Mouse (Mus musculus) limb, embryonic 11.5 days (tissue): ENCODE results near the gene Coq10b. TPM values are rescaled to one million over a fixed set of nuclear protein-coding genes. Genes with fewer than 3 reads are reported as not detected.
"Not testable (repeated sequence)": the region's sequence is repeated elsewhere in the genome, so short reads cannot be mapped to it uniquely, and the experiment has no call there.

Experiments used
- ATAC-seq: fragments of 200-750 bp; cut with Nextera tagmentation; 2 replicates; pipeline ENCODE4 v1.8.0; 2017; ENCODE audit warnings: low read depth; ENCODE audit not compliant: insufficient number of reproducible peaks, low FRiP score, low TSS enrichment
- DNase-seq: peaks from one replicate; pipeline ENCODE4 v3.0.0-alpha.2; 2015; ENCODE audit warnings: low spot score
- H3K27ac ChIP-seq: fragments of 300-500 bp; sonication (generic); replicated peaks from 2 replicates; pipeline ENCODE4 v1.5.1; 2014; ENCODE audit warnings: low read depth, mild to moderate bottlenecking, low read length
- H3K27me3 ChIP-seq: fragments of 300-500 bp; sonication (generic); 2 replicates; pipeline ENCODE4 v1.6.1; 2014; ENCODE audit warnings: mild to moderate bottlenecking, low read length, mixed read lengths; ENCODE audit not compliant: control insufficient read depth, insufficient read depth
- H3K36me3 ChIP-seq: fragments of 300-500 bp; sonication (generic); 2 replicates; pipeline ENCODE4 v1.6.1; 2014; ENCODE audit warnings: mild to moderate bottlenecking, low read length, moderate library complexity, mixed read lengths; ENCODE audit not compliant: control insufficient read depth, insufficient read depth
- H3K4me1 ChIP-seq: fragments of 300-500 bp; sonication (generic); 2 replicates; pipeline ENCODE4 v1.6.1; 2014; ENCODE audit warnings: low read length, mixed read lengths; ENCODE audit not compliant: control insufficient read depth, insufficient read depth
- H3K4me2 ChIP-seq: fragments of 300-500 bp; sonication (generic); 2 replicates; pipeline ENCODE4 v1.6.1; 2014; ENCODE audit warnings: low read depth, mild to moderate bottlenecking, moderate library complexity; ENCODE audit not compliant: severe bottlenecking
- H3K4me3 ChIP-seq: fragments of 300-500 bp; sonication (generic); 2 replicates; pipeline ENCODE4 v1.5.1; 2014; ENCODE audit warnings: low read depth, low read length
- H3K9ac ChIP-seq: fragments of 300-500 bp; sonication (generic); 2 replicates; pipeline ENCODE4 v1.6.1; 2014; ENCODE audit warnings: mild to moderate bottlenecking, low read length
- H3K9me3 ChIP-seq: fragments of 300-500 bp; sonication (generic); 2 replicates; pipeline ENCODE4 v1.6.1; 2016; ENCODE audit warnings: low read length; ENCODE audit not compliant: control insufficient read depth
- WGBS: fragments of 180-500 bp; shearing (Covaris S2); extraction: QIAGEN DNeasy Blood & Tissue Kit; methylation state at CpG from one replicate; pipeline ENCODE4 v1.1.7; 2014; 5-methylcytosine and 5-hydroxymethylcytosine counted together
- polyA plus RNA-seq: library from polyadenylated mRNA; unstranded; fragments of >200 nt; fragmentation: Nextera tagmentation; extraction: Ambion mirVana; gene quantifications from 2 replicates; pipeline ENCODE4 v1.2.1, GENCODE M21; 2014

Gene Coq10b
- polyA plus RNA-seq, 1 experiment from 2014 or later = 21.2 TPM

GRCm38 (mm10) chr1:55051671-55052070 is 899 bp upstream of the Coq10b start:
- no peak for ATAC-seq
- Histone ChIP-seq H3K9me3 (no peaks in the 10 kb centered on the region), H3K27ac (no peak overlapping the region), H3K27me3 (no peaks in the 10 kb centered on the region), H3K4me1 (no peaks in the 10 kb centered on the region), H3K9ac (no peak overlapping the region), H3K36me3 (no peaks in the 10 kb centered on the region), H3K4me3 (no peak overlapping the region; the same call in 1 of the 2 replicates), H3K4me2 (peak overlapping the region; percentile 87; the same call in 1 of the 2 replicates)
- 78% methylated on average over 3 of the region's 3 CpGs for WGBS
- DNase-seq = no peak

DNA sequence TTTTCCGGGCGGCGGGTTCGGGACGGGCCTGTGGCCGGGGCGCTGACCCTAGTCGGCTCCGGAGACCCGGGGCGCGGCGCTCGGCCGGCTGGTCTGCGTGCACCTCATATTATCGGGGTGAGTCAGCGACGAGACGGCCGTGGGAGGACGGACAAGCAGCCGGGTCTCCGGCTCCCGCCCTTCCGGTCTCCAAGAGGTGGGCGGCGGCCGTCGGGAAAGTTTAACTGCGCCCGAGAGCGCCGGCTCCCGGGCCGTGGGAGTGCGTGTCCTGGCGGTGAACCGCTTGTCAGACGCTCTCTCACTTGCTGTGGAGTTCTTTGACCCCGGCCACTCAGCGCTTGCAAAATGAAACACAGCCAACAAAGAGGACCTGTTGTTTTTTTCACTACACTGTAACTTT is 435 bp downstream of the Coq10b start:
- Histone ChIP-seq H3K4me2 (peak overlapping the region; percentile 58), H3K27ac (no peak overlapping the region), H3K27me3 (no peaks in the 10 kb centered on the region), H3K9me3 (no peaks in the 10 kb centered on the region), H3K4me3 (peak overlapping the region; percentile 93), H3K9ac (peak overlapping the region; percentile 71), H3K36me3 (no peaks in the 10 kb centered on the region), H3K4me1 (no peaks in the 10 kb centered on the region)
- under 1% methylated on average over 42 of the region's 42 CpGs for WGBS
- ATAC-seq = peak; percentile 53
- no peak for DNase-seq

GRCm38 (mm10) chr1:55053596-55053995 is 1.0 kb downstream of the Coq10b start:
- Histone ChIP-seq H3K9ac (no peak overlapping the region), H3K27ac (no peak overlapping the region), H3K4me2 (peak overlapping the region; percentile 58), H3K9me3 (no peaks in the 10 kb centered on the region), H3K27me3 (no peaks in the 10 kb centered on the region), H3K36me3 (no peaks in the 10 kb centered on the region), H3K4me3 (peak overlapping the region; percentile 93), H3K4me1 (no peaks in the 10 kb centered on the region)
- DNase-seq (no peak), ATAC-seq (no peak)
- WGBS = 76% methylated on average over 4 of the region's 4 CpGs

- WGBS = 86% methylated on average over 5 of the region's 5 CpGs
- H3K36me3 ChIP-seq = no peaks in the 10 kb centered on the region
- no peaks in the 10 kb centered on the region for H3K4me1 ChIP-seq
- no peak overlapping the region for H3K27ac ChIP-seq
- no peak overlapping the region for H3K4me3 ChIP-seq
- no peak overlapping the region for H3K4me2 ChIP-seq
- no peak overlapping the region for H3K9ac ChIP-seq
- DNase-seq (no peak), ATAC-seq (no peak)
- no peaks in the 10 kb centered on the region for H3K27me3 ChIP-seq
- no peaks in the 10 kb centered on the region for H3K9me3 ChIP-seq
Observed at GRCm38 (mm10) chr1:55055322-55056115, 2.9 kb downstream of the Coq10b start.

DNA sequence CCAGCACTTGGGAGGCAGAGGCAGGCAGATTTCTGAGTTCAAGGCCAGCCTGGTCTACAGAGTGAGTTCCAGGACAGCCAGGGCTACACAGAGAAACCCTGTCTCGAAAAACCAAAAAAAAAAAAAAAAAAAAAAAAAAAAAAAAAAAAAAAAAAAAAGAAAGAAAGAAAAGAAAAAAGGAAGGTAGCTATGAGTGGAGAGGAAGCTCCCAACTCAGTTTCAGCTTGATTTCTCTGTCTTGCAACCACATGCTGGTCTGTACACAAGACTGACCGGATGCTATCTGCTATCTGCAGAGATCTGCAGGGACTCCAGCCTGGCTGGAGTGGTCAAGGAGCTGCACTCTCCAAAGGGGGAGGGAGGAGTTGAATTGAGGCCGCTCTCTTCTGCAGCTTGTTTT is 5.8 kb downstream of the Coq10b start:
- H3K27me3 ChIP-seq, H3K36me3 ChIP-seq, DNase-seq, H3K4me2 ChIP-seq, H3K4me1 ChIP-seq, H3K9me3 ChIP-seq, ATAC-seq, H3K9ac ChIP-seq, H3K27ac ChIP-seq, H3K4me3 ChIP-seq: not testable (repeated sequence)
- 90% methylated on average over 2 of the region's 3 CpGs for WGBS

DNA sequence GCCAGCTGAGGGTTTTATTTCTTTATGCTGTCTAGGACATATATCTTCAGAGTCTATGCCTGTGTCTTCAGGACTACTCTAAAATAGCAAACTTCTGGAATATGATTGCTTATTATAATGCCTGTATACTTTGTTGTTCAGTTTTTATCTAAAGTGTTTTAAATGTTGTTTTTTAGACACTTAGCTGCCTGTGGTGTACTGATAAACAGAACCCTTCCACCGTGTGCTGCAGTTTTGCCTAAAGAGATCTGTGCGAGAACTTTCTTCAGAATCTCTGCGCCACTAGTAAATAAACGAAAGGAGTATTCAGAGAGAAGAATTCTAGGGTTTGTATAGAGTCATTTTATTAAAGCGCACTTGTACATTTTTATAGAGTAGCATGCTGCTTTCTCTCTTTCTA is 8.5 kb downstream of the Coq10b start:
- WGBS = 91% methylated on average over 5 of the region's 5 CpGs
- no peak overlapping the region for H3K27ac ChIP-seq
- no peaks in the 10 kb centered on the region for H3K4me1 ChIP-seq
- H3K9ac ChIP-seq = no peak overlapping the region
- ATAC-seq (no peak), DNase-seq (no peak)
- H3K4me3 ChIP-seq = no peak overlapping the region
- H3K36me3 ChIP-seq = peaks cover 3% of the 10 kb centered on the region; the same call in 1 of the 2 replicates
- no peaks in the 10 kb centered on the region for H3K9me3 ChIP-seq
- no peaks in the 10 kb centered on the region for H3K27me3 ChIP-seq
- H3K4me2 ChIP-seq = no peak overlapping the region

GRCm38 (mm10) chr1:55061772-55062171 is 9.2 kb downstream of the Coq10b start:
- Histone ChIP-seq H3K4me3 (no peak overlapping the region), H3K9ac (no peak overlapping the region), H3K27ac (no peak overlapping the region), H3K4me2 (no peak overlapping the region), H3K27me3 (no peaks in the 10 kb centered on the region), H3K4me1 (no peaks in the 10 kb centered on the region), H3K36me3 (peaks cover 3% of the 10 kb centered on the region; the same call in 1 of the 2 replicates), H3K9me3 (no peaks in the 10 kb centered on the region)
- WGBS = 91% methylated on average over 4 of the region's 4 CpGs
- ATAC-seq (no peak), DNase-seq (no peak)

GRCm38 (mm10) chr1:55072328-55072727 is 19.8 kb downstream of the Coq10b start:
- H3K9ac ChIP-seq, H3K4me1 ChIP-seq, H3K27ac ChIP-seq, H3K9me3 ChIP-seq, H3K36me3 ChIP-seq, H3K4me2 ChIP-seq, H3K4me3 ChIP-seq, H3K27me3 ChIP-seq, DNase-seq, ATAC-seq: not testable (repeated sequence)

- Histone ChIP-seq H3K27ac (no peak overlapping the region), H3K4me2 (no peak overlapping the region), H3K27me3 (no peaks in the 10 kb centered on the region), H3K36me3 (peaks cover 4% of the 10 kb centered on the region; the same call in 1 of the 2 replicates), H3K4me3 (no peak overlapping the region), H3K4me1 (no peaks in the 10 kb centered on the region), H3K9me3 (no peaks in the 10 kb centered on the region), H3K9ac (no peak overlapping the region)
- ATAC-seq (no peak), DNase-seq (peak; percentile 29)
- WGBS = 58% methylated on average over 2 of the region's 2 CpGs
Observed at GRCm38 (mm10) chr1:55074757-55075156, 22.2 kb downstream of the Coq10b start.
